Mouse (Mus musculus) heart, postnatal 14 days (tissue): ENCODE measurements around the gene Zscan2. TPM values are rescaled to one million over a fixed set of nuclear protein-coding genes. Genes with fewer than 3 reads are reported as not detected.
"Not testable (repeated sequence)": the region's sequence is repeated elsewhere in the genome, so short reads cannot be mapped to it uniquely, and the experiment has no call there.

Experiments
- DNase-seq, 2 experiments: peaks; one replicate each; pipeline ENCODE4 v3.0.0; 2021 to 2022
- intact Hi-C: fragments of 180-260 bp; cut with DNase I; formaldehyde crosslinking; loops from one replicate; pipeline ENCODE4 v1.15.1; 2025
- long read RNA-seq, 2 experiments: library from polyadenylated mRNA; stranded (forward); transcript quantifications; one replicate each; pipeline ENCODE4 v2.0.0; 2021
- total RNA-seq, 2 experiments: library from RNA; stranded (reverse); gene quantifications; 2 replicates each; pipeline ENCODE4 v1.2.3; 2021

Zscan2 gene
- 1 to 10 TPM; 5.2 to 7.0 TPM for total RNA-seq
- long read RNA-seq, experiment 1, partial matches to known transcripts = 0 of 3 reads
- long read RNA-seq, experiment 1, other reads (novel, unspliced or antisense) = 0 of 3 reads
- long read RNA-seq, experiment 2, partial matches to known transcripts = 0 of 5 reads
- long read RNA-seq, experiment 2, other reads (novel, unspliced or antisense) = 1 of 5 reads

DNA sequence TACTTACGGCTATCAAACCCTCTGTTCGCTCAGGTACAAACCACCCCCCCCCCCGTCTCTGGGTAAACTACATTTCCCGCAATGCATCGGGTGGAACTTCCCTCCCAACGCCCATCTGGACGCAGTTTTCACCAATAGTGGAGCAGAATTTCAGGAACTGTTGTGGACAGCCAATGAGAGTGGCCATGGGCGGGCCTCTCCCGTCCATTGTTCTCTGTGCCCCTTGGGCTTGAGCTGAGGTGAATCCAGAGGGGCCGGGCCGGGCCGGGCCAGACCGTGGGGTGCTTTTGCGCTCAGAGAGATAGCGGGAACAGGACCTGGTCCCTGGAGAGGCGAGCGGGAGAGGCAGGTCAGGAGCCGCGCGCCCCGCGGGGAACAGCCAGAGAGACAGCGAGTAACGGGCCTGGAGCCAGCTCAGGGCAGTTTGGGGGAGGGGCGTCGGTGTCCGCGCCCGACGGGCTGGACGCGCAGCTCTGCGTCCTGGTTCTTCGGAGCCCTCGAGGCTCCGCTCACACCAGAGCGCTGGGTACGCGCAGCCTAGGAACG lies at the start of gene Zscan2:
Zscan2 (plus strand) TSS at position 192 of the 546 bp plus-strand sequence.
- peak; percentile 86 to 89 for DNase-seq
- intact Hi-C loops = loop anchor here (5.0 kb wide), 1 partner anchor 131 kb away; the partner anchor contains the start of gene Zfp592

DNA sequence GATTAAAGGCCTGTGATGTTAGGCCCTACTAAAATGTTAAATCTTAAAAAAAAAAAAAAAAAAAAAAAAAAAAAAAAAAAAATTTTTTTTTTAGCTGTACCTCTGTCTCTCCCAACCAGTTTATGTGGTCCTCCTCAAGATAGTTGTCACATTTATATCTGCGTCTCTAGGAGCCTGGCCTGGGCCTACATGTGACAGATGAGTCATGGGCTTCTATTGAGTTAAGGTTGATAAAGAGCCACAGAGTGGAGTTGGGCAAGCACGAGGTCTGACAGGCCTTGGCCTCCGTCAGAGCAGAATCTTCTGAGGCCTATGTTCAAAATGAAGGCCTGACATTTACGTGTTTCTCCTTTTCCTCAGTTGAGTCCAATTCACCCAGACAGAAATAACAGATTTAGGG lies 47.3 kb upstream of the Zscan2 start:
- no peak for DNase-seq
- intact Hi-C loops = no loop called here

DNA sequence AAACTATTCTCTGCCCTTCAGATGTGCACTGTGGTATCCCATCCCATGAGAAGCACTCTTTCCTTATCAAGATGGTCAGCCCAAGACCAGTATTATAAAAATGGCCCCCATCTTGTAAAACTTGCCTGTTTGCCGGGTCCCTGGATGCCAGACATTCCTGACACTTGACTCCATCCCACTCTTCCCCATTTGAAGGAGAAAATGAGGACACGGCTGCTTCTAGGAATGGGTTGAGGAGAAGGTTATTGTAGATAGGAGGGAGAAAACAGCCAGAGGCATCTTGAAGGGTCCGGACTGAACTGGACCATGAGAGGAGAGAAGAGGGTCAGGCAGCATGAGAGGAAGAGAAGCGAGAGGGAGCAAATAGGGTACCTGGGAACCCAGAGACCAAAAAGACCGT lies 44.1 kb upstream of the Zscan2 start:
- intact Hi-C loops = no loop called here

GRCm38 (mm10) chr7:80820838-80821237 lies 39.9 kb upstream of the Zscan2 start:
- DNase-seq = no peak
- intact Hi-C loops = no loop called here

More for the DNA sequence above, 44.1 kb upstream of the Zscan2 start:
- DNase-seq = no peak

- DNase-seq = no peak
- intact Hi-C loops = no loop called here
These were observed 37.5 kb upstream of the Zscan2 start for GRCm38 (mm10) chr7:80823267-80823666.

DNA sequence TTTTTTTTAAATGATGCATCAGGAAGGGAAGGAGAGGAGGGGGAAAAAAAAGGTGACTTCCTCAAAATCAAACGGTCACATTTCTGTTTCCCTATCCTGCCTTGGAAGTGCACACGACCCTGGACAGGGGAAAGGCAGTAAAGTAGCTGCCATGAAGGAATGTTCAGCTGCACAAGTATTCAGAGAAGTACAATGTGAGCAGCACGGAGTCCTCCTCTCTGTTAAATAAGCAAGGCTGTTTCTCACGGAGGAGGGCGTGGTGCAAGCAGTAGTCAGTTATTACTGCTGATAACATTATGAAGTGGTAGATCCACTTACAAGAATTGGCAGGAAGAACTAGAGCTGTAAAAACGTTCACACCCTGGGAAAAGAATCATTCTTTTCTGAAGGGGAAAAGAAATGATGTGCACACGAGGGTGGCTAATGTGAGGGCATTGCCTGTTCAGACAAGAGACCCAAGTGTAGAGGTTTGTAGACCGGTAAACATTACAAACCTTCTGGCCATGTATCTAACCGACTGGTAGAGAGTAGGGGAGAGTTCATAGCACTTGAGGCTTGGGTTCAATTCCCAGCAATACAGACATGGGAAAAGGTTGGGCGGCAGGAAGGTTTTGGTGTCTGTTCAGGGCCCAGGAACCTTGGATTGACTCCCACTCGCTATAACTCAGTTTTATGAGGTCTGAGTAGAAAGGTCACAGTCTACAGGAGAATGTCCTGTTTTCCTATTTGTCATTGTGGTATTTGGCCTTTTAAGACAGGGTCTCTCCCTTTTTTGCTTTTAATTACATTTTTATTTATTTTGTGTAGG lies 36.6 kb upstream of the Zscan2 start:
- intact Hi-C loops = no loop called here
- no peak for DNase-seq

GRCm38 (mm10) chr7:80825843-80826403 lies 34.8 kb upstream of the Zscan2 start, which contains the start of gene Iqgap1:
Gene Iqgap1, minus strand, starts transcription at chr7:80825974.
- no peak for DNase-seq
- intact Hi-C loops = no loop called here

DNA sequence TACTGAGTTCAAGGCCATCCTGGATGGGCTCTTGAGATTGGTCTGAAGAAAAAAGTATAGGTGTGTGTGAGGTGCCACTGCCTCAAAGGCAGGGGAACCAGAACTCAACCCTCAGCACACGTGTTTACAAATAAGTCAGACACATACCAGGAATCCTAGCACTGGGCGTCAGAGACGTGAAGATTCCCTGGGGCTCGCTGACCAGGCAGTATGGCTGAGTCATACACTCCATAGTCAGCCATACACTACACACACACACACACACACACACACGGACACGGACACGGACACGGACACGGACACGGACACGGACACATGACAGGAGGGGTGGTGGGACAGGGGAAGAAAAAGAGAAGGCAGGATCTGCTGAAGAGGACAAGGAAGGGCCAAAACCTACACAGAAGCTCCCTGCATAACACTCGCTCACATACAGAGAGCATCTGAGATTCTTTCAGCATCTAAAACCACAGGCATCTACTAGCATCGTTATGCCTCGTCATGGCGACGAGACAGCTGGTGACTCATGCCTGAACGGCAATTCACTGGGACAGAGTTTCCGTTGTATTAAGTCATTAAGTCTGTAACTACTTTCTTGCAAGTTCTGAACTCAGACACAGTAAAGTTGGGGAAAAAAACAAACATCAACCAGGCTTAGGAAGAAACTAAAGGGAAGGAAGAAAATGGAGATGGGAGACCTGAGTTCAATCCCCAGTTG lies 32.4 kb upstream of the Zscan2 start:
- intact Hi-C loops = no loop called here
- peak; percentile 21 to 33 for DNase-seq

DNA sequence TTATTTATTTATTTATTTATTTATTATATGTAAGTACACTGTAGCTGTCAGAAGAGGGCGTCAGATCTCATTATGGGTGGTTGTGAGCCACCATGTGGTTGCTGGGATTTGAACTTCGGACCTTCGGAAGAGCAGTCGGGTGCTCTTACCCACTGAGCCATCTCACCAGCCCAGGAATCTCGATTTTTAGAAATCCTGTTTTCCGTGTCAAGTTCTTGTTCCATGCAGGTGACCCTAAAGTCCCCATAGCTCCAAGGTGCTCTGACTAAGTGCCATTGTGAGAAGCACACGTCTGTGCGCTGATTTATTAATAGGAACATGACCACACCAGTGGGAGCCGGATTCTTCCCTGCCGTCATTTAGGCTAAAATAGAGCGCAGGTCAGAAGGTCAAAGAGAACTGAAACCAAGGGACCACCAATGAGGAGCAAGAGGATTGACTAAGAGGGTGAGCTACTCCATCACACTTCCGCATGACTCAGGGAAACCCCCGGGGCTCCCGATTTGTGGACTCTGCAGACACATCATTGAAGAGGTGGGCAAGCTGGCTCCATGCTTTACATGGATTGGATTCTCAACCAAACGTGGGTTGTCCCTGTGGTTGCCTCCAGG lies 30.4 kb upstream of the Zscan2 start:
- intact Hi-C loops = no loop called here
- peak; percentile 14 to 28 for DNase-seq

- intact Hi-C loops = no loop called here
- peak; percentile 56 to 65 for DNase-seq
These were observed 28.5 kb upstream of the Zscan2 start for GRCm38 (mm10) chr7:80832191-80832590.

- intact Hi-C loops = not testable (repeated sequence)
- peak; percentile 49 to 65 for DNase-seq
These were observed 27.6 kb upstream of the Zscan2 start for GRCm38 (mm10) chr7:80832996-80833650.

DNA sequence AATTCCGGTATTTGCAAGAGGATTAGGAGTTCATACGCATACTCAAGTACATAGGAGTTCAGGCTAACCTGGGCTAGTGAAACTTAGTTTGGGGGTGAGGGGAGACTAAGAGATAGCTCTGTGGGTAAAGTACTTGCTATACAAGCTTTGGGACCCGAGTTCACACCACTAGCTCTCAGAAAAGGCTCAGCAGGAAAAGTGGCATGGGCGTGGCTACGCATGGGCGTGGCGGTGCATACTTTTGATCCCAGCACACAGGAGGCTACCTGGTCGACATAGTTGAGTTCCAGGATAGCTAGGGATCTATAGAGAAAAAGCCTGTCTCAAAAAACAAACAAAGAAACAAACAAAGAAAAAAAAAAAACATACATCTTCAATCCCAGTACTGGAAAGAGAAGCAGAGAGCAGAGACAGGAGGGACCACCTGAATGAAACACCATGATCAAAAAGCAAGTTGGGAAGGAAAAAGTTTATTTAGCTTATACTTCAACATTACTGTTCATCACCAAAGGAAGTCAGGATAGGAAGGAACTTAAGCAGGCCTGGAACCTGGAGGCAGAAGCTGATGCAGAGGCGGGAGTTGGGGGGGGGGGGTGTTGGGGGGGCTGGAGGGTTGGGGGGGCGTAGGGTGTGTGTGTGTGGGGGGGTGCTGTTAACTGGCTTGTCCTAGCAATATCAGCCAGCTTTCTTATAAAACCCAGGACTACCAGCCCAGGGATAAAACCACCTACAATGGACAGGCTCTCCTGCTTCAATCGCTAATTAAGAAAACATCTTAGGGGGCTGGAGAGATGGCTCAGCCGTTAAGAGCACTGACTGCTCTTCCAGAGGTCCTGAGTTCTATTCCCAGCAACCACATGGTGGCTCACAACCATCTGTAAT lies 26.8 kb upstream of the Zscan2 start:
- intact Hi-C loops = no loop called here

GRCm38 (mm10) chr7:80835984-80836652 lies 24.6 kb upstream of the Zscan2 start:
- intact Hi-C loops = no loop called here
- no peak for DNase-seq

More for the DNA sequence above, 26.8 kb upstream of the Zscan2 start:
- DNase-seq = no peak

DNA sequence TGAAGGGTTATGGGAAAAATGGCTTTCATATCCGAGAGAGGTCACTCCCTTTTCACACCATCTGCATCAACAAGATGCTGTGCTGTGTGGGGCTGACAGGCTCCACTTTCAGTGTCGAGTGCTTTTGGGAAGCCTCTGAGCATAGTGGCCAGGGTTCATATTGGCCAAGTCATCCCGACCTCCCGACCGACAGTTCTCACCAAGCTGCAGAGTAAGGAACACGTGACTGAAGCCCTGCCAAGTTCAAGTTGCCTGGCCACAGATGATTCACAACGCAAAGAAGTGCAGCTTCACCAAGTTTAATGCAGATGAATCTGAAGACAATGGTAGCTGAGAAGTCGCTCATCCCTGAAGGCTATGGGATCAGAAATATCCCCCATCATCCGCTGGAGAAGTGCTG lies 23.0 kb upstream of the Zscan2 start:
- DNase-seq = peak in 1 of 2 experiments; percentile 50
- intact Hi-C loops = no loop called here

DNA sequence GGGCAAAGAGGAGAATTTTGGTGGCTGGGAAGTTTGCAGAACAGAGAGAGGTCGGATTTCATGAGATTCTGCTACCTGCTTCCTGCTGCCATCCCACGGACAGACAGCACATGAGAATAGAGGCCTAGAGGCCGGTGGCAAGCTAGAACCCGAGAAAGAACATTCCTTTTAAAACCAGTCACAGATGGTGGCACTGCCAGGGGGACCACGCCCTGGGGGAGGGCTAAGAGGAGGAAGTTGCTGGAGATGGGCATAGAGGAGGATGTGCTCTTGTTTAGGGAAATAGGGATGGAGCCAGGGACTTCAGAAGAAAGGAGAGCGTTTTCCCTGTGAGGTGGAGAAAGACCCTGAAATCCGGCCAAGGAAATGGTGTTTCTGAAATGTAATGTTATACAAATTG lies 22.5 kb upstream of the Zscan2 start:
- intact Hi-C loops = no loop called here
- no peak for DNase-seq

- no peak for DNase-seq
- intact Hi-C loops = loop anchor here (10.0 kb wide), 1 partner anchor 235 kb away; no protein-coding TSS in a partner anchor
These were observed 21.0 kb upstream of the Zscan2 start for GRCm38 (mm10) chr7:80839755-80840154.

GRCm38 (mm10) chr7:80840241-80840640 lies 20.5 kb upstream of the Zscan2 start:
- no peak for DNase-seq
- intact Hi-C loops = loop anchor here (10.0 kb wide), 1 partner anchor 235 kb away; no protein-coding TSS in a partner anchor

GRCm38 (mm10) chr7:80840937-80841336 lies 19.8 kb upstream of the Zscan2 start:
- no peak for DNase-seq
- intact Hi-C loops = loop anchor here (10.0 kb wide), 1 partner anchor 236 kb away; no protein-coding TSS in a partner anchor
